14 mouse cellular contexts compared by ENCODE assay signal in the genomic region with DNA sequence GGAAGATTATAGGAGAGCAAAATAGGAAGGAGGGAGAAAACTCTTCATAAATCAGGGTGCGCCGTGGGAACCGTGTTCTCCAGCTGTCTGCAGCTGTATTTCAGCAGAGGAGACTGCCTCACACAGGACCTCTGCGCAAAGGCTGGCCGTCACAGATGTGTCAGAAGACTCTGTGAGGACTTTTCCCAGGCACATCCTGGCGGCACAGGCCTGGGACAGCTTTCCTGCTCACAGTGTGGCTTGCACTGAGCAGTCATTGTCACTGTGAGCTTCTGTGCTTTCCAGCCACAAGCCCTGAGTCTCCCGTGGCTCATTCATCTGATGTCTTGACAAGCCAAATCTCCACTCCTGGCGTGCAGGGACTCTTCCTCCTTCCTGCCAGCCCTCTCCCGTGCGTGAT.
DNase-seq lines count a peak whose midpoint lies in the region; ATAC-seq and TF ChIP-seq lines count a peak whose summit lies in the region.
"Had no signal": no experiment of that assay in that cellular context is flagged by ENCODE, and none has a peak within 500 bp of the region (broad histone marks: within the 10 kb centered on the region; RNA-seq: fewer than 3 reads in every experiment).

No protein-coding gene starts in this region.

- H3K27ac ChIP-seq in lung, embryonic 16.5 days (ENCODE audit: low read length), result no peak overlapping the region
- H3K27ac ChIP-seq in forebrain, embryonic 12.5 days, result peak overlapping the region; percentile 66
- H3K27ac ChIP-seq in forebrain, postnatal 0 days (ENCODE audit: low read depth, low read length), result no peak overlapping the region
- peak overlapping the region; percentile 3; the same call in 1 of the 2 replicates for H3K27ac ChIP-seq in midbrain, embryonic 15.5 days
- H3K27ac ChIP-seq in intestine, postnatal 0 days (ENCODE audit: low read depth, low read length), result no peak overlapping the region
- H3K27ac ChIP-seq: gastrocnemius, adult 2 months; limb, embryonic 15.5 days; stomach, embryonic 15.5 days had no signal

- WGBS in lung, embryonic 16.5 days, result 48% methylated on average over 10 of the region's 10 CpGs
- 55% methylated on average over 10 of the region's 10 CpGs for WGBS in forebrain, embryonic 12.5 days
- 35% methylated on average over 10 of the region's 10 CpGs for WGBS in forebrain, postnatal 0 days
- 45% methylated on average over 10 of the region's 10 CpGs for WGBS in midbrain, embryonic 15.5 days
- 59% methylated on average over 10 of the region's 10 CpGs for WGBS in intestine, postnatal 0 days

- no peak for TF ChIP-seq CTCF in forebrain, postnatal 0 days (IDR thresholded peaks at IDR 0.05; ENCODE audit: low read depth)
- TF ChIP-seq CTCF in intestine, postnatal 0 days (IDR thresholded peaks at IDR 0.05; ENCODE audit: low read depth), result no peak

- peak; percentile 68 for ATAC-seq in lung, embryonic 16.5 days (ENCODE audit: low read depth)
- no peak for ATAC-seq in forebrain, embryonic 12.5 days (ENCODE audit: low FRiP score)
- ATAC-seq in forebrain, postnatal 0 days, result no peak
- 0 out of 2 replicates have a peak, but pooled peaks have one; percentile 30 for ATAC-seq in midbrain, embryonic 15.5 days (replicated peaks)
- ATAC-seq in intestine, postnatal 0 days, result no peak

- no peak for DNase-seq in lung, postnatal 25 days (ENCODE audit: low spot score)
- DNase-seq in forebrain, postnatal 0 days, result peak; percentile 7
- DNase-seq in kidney, postnatal 36 days, result no peak
- no peak for DNase-seq in urinary bladder, adult 18-20 months (ENCODE audit: low spot score in 2 of 2)
- DNase-seq: cerebellum, adult 8-10 months; embryo, embryonic 11 days; gastrocnemius, adult 2 months; thymus, postnatal 4 days had no signal

- H3K4me2 ChIP-seq in lung, embryonic 16.5 days (ENCODE audit: low read depth, low read length), result no peak overlapping the region
- no peak overlapping the region for H3K4me2 ChIP-seq in forebrain, embryonic 12.5 days
- H3K4me2 ChIP-seq in forebrain, postnatal 0 days (ENCODE audit: low read depth), result no peak overlapping the region
- no peak overlapping the region for H3K4me2 ChIP-seq in midbrain, embryonic 15.5 days
- H3K4me2 ChIP-seq in intestine, postnatal 0 days (replicated peaks; ENCODE audit: low read depth), result no peak overlapping the region
- H3K4me2 ChIP-seq: limb, embryonic 15.5 days; stomach, embryonic 15.5 days had no signal

- peaks cover 9% of the 10 kb centered on the region for H3K36me3 ChIP-seq in lung, embryonic 16.5 days (ENCODE audit: control insufficient read depth, insufficient read depth, low read length)
- peaks cover 29% of the 10 kb centered on the region for H3K36me3 ChIP-seq in forebrain, embryonic 12.5 days (replicated peaks)
- H3K36me3 ChIP-seq in forebrain, postnatal 0 days (ENCODE audit: insufficient read depth), result peaks cover 15% of the 10 kb centered on the region
- peaks cover 6% of the 10 kb centered on the region; the same call in 1 of the 2 replicates for H3K36me3 ChIP-seq in midbrain, embryonic 15.5 days (replicated peaks)
- H3K36me3 ChIP-seq in intestine, postnatal 0 days (ENCODE audit: control insufficient read depth, insufficient read depth), result peaks cover 39% of the 10 kb centered on the region

- H3K27me3 ChIP-seq in lung, embryonic 16.5 days (ENCODE audit: control insufficient read depth, insufficient read depth, low read depth, low read length), result no peaks in the 10 kb centered on the region
- H3K27me3 ChIP-seq in forebrain, embryonic 12.5 days, result no peaks in the 10 kb centered on the region
- no peaks in the 10 kb centered on the region for H3K27me3 ChIP-seq in forebrain, postnatal 0 days (ENCODE audit: insufficient read depth, low read length)
- H3K27me3 ChIP-seq in midbrain, embryonic 15.5 days (replicated peaks), result no peaks in the 10 kb centered on the region
- H3K27me3 ChIP-seq in intestine, postnatal 0 days (replicated peaks; ENCODE audit: control insufficient read depth, insufficient read depth, low read length), result no peaks in the 10 kb centered on the region
- H3K27me3 ChIP-seq: limb, embryonic 15.5 days; stomach, embryonic 15.5 days had no signal

- H3K9ac ChIP-seq in lung, embryonic 16.5 days (ENCODE audit: low read length), result no peak overlapping the region
- 0 out of 2 replicates have a peak overlapping the region, but pooled peaks have one; percentile 7 for H3K9ac ChIP-seq in forebrain, embryonic 12.5 days
- H3K9ac ChIP-seq in forebrain, postnatal 0 days, result no peak overlapping the region
- no peak overlapping the region for H3K9ac ChIP-seq in midbrain, embryonic 15.5 days
- no peak overlapping the region for H3K9ac ChIP-seq in intestine, postnatal 0 days (ENCODE audit: low read depth, low read length)
- H3K9ac ChIP-seq: limb, embryonic 15.5 days; stomach, embryonic 15.5 days had no signal

- H3K4me3 ChIP-seq in lung, embryonic 16.5 days (ENCODE audit: low read length), result no peak overlapping the region
- no peak overlapping the region for H3K4me3 ChIP-seq in forebrain, embryonic 12.5 days (replicated peaks)
- H3K4me3 ChIP-seq in forebrain, postnatal 0 days (ENCODE audit: low read depth, low read length), result no peak overlapping the region
- no peak overlapping the region for H3K4me3 ChIP-seq in midbrain, embryonic 15.5 days
- no peak overlapping the region for H3K4me3 ChIP-seq in intestine, postnatal 0 days (ENCODE audit: low read depth, low read length)
- H3K4me3 ChIP-seq: gastrocnemius, adult 2 months; limb, embryonic 15.5 days; stomach, embryonic 15.5 days had no signal

- no peaks in the 10 kb centered on the region for H3K9me3 ChIP-seq in lung, embryonic 16.5 days (ENCODE audit: control insufficient read depth, low read length)
- H3K9me3 ChIP-seq in forebrain, embryonic 12.5 days, result no peaks in the 10 kb centered on the region
- no peaks in the 10 kb centered on the region for H3K9me3 ChIP-seq in forebrain, postnatal 0 days (ENCODE audit: low read length)
- no peaks in the 10 kb centered on the region for H3K9me3 ChIP-seq in midbrain, embryonic 15.5 days
- no peaks in the 10 kb centered on the region for H3K9me3 ChIP-seq in intestine, postnatal 0 days (ENCODE audit: control insufficient read depth)
- H3K9me3 ChIP-seq: limb, embryonic 15.5 days; stomach, embryonic 15.5 days had no signal

- H3K4me1 ChIP-seq in lung, embryonic 16.5 days (replicated peaks; ENCODE audit: control insufficient read depth, insufficient read depth, low read length), result no peaks in the 10 kb centered on the region
- peaks cover 14% of the 10 kb centered on the region for H3K4me1 ChIP-seq in forebrain, embryonic 12.5 days
- no peaks in the 10 kb centered on the region for H3K4me1 ChIP-seq in forebrain, postnatal 0 days (ENCODE audit: insufficient read depth)
- H3K4me1 ChIP-seq in midbrain, embryonic 15.5 days, result peaks cover 6% of the 10 kb centered on the region; the same call in 1 of the 2 replicates
- no peaks in the 10 kb centered on the region for H3K4me1 ChIP-seq in intestine, postnatal 0 days (replicated peaks; ENCODE audit: control insufficient read depth, insufficient read depth, low read length)
- H3K4me1 ChIP-seq: limb, embryonic 15.5 days; stomach, embryonic 15.5 days had no signal

Comparison
In these comparisons a context has a peak if more than half of its experiments do, and no peak if none do; other contexts are left out.
1. H3K27ac ChIP-seq: peak in forebrain, embryonic 12.5 days (single experiment) and midbrain, embryonic 15.5 days (single experiment); none in lung, embryonic 16.5 days (single experiment), forebrain, postnatal 0 days (single experiment) and intestine, postnatal 0 days (single experiment).
2. ATAC-seq: peak in lung, embryonic 16.5 days (single experiment) and midbrain, embryonic 15.5 days (single experiment); none in forebrain, embryonic 12.5 days (single experiment), forebrain, postnatal 0 days (single experiment) and intestine, postnatal 0 days (single experiment).